Mouse (Mus musculus): ENCODE measurements around the gene Oard1. TPM values are rescaled to one million over a fixed set of nuclear protein-coding genes. Genes with fewer than 3 reads are reported as not detected.

Oard1 gene
- polyA plus RNA-seq, 1 experiment from 2014 or later: 30.1 TPM

- Histone ChIP-seq H3K4me3 (ENCODE audit: inconsistent target) (no peak overlapping the region), H3K27ac (no peak overlapping the region), H3K79me2 (ENCODE audit: inconsistent target) (no peaks in the 10 kb centered on the region), H3K36me3 (ENCODE audit: inconsistent target) (no peaks in the 10 kb centered on the region)
- 93% methylated on average over 4 of the region's 4 CpGs for WGBS (ENCODE audit: missing documents)
Measured at GRCm38 (mm10) chr17:48463391-48463790, 53.6 kb downstream of the Oard1 start.

Other genes with a start within 250 kb of the Oard1 start
- 20.1 to 48.7 TPM (median 26.5 TPM) in 3 replicates for gene A530064D06Rik, start 242.7 kb upstream of the Oard1 start, polyA plus RNA-seq (2018)
- gene Trem1, start 177.2 kb upstream of the Oard1 start, polyA plus RNA-seq (2018): 0.24 to 0.77 TPM in 2 of 3 replicates, not detected in the other
- 0.42 to 0.67 TPM in 2 of 3 replicates, not detected in the other for gene Trem3, start 162.2 kb upstream of the Oard1 start, polyA plus RNA-seq (2018)
- 0.52 to 1.5 TPM (median 1.4 TPM) in 3 replicates for gene Treml4, start 145.7 kb upstream of the Oard1 start, polyA plus RNA-seq (2018)
- 10.8 to 16.6 TPM (median 14.5 TPM) in 3 replicates for gene Treml2, start 110.5 kb upstream of the Oard1 start, polyA plus RNA-seq (2018)
- gene B430306N03Rik, start 93.9 kb upstream of the Oard1 start, polyA plus RNA-seq (2018): 36.0 to 70.3 TPM (median 51.1 TPM) in 3 replicates
- gene Trem2, start 63.6 kb upstream of the Oard1 start, polyA plus RNA-seq (2018): 965 to 1,222 TPM (median 1,131 TPM) in 3 replicates
- 2.0 to 2.7 TPM (median 2.4 TPM) in 3 replicates for gene Treml1, start 50.1 kb upstream of the Oard1 start, polyA plus RNA-seq (2018)
- 75.7 to 108 TPM (median 86.8 TPM) in 3 replicates for gene Nfya, start 108 bp upstream of the Oard1 start, polyA plus RNA-seq (2018)
- gene Apobec2, start 22.9 kb downstream of the Oard1 start, polyA plus RNA-seq (2018): not detected in 3 replicates
- not detected in 3 replicates for gene Tspo2, start 41.5 kb downstream of the Oard1 start, polyA plus RNA-seq (2018)
- not detected in 3 replicates for gene Unc5cl, start 44.9 kb downstream of the Oard1 start, polyA plus RNA-seq (2018)

Measured in macrophage (primary cell).